Mouse (Mus musculus): ENCODE data around the gene Edem3. TPM values are rescaled to one million over a fixed set of nuclear protein-coding genes. Genes with fewer than 3 reads are reported as not detected.
"Not testable (repeated sequence)": the region's sequence is repeated elsewhere in the genome, so short reads cannot be mapped to it uniquely, and the experiment has no call there.

Edem3 gene
- total RNA-seq, 2 experiments from 2014 or later, result 112 to 115 TPM

DNA sequence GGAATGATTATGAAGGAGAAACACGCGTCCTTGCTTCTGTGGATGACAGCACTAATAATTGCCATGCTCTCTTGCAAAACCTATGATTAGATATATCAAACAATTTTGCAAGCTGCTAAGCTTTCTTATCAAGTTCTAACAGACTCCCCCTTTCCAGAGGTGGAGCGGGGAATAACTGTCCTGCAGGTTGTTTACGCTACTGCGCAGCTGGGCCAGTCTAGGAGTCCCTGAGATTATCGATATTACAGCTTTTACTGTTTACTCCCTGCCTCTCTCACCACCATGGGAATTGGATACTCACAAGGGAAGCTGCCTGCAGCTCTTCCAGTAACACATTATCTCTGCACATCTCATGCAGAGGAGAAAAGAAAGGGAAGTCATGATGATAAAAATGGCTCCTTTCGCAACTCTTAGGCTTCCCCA, 14.0 kb upstream of the Edem3 start:
- DNase-seq (ENCODE audit: low spot score in 2 of 2), result no peak

DNA sequence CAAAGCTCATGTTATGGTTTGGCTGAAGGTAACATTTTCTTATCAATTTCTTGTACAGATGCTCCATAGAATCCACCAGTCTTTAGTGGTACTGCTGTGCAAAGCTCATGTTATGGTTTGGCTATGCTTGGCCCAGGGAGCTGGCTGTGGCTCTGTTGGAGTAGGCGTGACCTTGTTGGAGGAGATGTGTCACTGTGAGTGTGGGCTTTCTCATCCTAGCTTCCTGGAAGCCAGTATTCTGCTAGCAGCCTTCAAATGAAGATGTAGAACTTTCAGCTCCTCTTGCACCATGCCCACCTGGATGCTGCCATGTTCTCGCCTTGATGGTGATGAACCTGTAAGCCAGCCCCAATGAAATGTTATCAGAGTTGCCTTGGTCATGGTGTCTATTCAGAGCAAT, 5.3 kb upstream of the Edem3 start:
- not testable (repeated sequence) for DNase-seq (ENCODE audit: low spot score in 2 of 2)

DNA sequence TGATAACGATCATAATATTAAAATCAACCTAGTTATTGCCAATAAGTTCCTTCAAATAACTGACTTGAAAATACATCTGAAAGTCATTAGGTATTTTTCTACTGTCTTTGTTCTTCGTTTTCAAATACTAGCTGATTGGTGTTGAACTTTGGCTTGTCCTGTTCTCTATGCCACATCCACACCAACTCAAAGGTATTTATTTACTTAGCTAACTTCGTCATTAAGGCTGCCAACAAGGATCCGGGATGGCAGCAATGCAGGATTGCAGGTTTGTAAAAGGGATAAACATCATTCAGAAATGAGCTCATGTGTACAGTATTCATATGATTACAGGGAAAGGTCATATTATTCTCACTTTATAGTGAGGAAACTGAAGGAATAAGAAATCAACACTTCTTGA, 2.2 kb upstream of the Edem3 start:
- no peak for DNase-seq (ENCODE audit: low spot score in 2 of 2)

DNA sequence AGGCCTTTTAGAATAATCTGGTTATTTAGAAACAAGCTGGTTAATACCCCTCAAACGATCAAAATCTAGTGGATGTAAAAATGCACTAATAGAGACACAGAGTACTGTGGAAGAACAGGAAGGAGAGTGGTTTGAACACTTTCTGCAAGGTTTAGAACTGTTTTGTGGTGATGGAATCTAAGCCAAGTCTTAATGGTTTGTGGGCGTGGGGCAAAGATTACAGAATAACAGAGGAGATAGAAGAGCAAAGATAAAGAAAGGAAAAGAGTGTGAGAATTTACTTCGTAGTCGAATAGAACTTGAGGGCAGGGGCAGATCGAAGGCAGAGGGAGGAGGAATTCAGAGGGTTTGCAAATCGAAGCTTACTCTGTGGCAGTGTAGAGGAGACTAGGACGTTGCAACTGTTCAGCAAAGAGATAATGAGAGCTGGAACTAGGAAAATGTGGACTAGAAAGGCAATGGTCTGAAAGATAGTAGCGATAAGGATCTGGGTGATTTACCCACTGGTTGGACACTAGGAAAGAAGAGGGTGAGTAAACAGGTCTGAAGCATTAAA, 1.7 kb upstream of the Edem3 start:
- no peak for DNase-seq (ENCODE audit: low spot score in 2 of 2)

DNA sequence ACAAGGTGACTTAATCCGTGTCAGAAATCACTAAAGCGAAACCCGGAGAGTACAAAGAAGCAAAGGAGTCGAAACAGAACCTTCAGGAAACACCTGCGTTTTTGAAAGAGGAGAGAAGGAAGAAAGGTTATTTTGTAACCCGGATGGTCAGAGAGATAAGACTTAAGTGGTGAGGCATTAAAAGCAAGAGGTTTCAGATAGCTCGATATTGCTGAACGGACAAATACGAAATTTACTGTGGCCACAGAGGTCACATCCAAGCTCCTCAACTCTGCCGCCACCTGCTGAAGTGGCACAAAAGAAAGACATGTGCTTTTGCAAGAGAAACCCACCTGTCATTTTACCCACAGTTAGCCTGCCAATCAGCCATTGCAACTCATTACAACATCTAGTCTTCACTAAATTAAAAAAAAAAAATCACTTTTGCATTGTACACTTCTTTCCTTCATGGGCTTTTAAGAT, 1.1 kb upstream of the Edem3 start:
- no peak for DNase-seq (ENCODE audit: low spot score in 2 of 2)

DNA sequence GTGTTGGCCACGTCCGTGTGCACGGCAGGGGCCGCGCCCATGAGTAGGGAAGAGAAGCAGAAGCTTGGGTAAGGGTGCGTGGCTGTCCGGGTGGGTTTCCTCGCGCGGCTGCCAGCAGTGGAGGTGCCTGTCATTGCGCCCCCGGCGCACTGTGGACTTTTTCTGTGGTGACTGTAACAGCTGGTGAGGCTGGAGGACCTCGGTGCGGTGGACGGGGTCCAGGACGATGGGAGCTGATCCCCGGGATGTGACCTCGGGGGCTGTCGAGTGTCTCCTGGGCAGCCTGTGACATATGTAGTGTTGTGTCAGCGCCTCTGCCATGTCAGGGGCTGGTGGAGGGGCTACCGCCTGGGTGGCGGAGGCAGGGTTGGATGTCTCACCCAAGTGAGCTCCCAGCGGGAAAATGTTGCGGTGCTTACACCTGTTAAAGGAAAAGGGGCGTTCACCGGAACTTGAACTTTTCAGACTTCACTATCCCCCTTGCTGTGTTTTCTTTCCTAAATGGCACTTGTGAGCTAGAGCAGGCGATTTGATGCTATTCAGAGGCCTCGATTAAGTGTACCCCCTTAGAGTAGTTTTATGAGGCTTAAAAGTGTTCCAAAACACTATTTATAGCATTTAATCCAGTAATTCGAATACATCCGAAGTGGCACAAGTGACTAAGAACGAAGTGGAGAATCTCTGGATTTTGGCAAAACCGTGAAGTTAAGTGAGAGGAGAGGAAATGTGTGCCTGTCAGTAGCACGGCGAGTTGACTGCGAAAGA, 671 bp downstream of the Edem3 start:
- peak in 1 of 2 experiments; percentile 44 for DNase-seq (ENCODE audit: low spot score in 2 of 2)

DNA sequence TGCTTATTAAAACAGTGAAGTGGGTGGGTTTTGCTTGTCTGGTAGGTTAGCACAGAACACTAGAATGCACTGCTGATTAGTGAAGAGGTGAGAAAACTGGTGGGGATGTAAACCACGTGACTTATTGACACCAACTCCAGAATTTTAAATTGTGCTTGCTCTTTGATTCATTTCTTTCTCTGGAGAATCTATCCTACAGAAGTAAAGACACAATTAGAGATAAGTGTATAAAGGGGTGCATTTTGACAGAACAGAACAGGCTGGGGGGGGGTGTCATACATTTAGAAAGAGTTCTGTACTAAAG, 1.2 kb downstream of the Edem3 start:
- DNase-seq (ENCODE audit: low spot score in 2 of 2), result no peak

DNA sequence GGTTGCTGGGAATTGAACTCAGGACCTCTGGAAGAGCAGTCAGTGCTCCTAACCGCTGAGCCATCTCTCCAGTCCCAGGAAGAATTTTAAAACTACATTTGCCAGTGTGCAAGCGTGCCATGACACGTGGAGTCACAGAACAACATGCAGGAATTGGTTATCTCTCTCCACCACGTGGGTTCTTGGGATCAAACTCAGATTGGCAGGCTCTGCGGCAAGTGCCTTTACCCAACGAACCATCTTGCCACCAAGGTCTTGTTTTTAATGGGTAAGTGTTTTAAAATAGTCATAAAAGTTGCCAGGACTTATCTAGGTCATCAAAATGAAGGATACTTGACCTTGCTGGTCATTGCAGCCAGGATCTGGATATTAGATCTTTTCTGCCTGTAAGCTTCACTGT, 3.1 kb downstream of the Edem3 start:
- DNase-seq (ENCODE audit: low spot score in 2 of 2), result no peak

DNA sequence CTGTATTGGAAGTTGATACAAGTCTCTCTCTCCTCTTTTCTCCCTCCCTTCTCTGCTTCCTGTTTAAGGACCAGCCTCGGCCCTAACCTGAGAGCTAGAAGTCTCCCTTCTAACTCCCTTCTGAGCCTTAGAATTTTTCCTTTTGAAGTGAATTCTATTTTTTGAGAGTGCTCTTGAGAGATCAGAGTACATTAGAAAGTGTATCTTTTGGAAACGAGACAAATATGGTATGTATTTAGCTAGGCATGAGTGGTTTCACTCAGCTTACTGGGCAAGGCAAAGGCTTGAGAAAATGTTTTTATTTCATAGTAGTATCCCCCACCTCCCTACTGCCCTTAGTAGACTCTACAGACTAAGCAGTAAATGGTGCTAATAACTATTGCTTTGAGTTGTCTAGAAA, 3.8 kb downstream of the Edem3 start:
- no peak for DNase-seq (ENCODE audit: low spot score in 2 of 2)

DNA sequence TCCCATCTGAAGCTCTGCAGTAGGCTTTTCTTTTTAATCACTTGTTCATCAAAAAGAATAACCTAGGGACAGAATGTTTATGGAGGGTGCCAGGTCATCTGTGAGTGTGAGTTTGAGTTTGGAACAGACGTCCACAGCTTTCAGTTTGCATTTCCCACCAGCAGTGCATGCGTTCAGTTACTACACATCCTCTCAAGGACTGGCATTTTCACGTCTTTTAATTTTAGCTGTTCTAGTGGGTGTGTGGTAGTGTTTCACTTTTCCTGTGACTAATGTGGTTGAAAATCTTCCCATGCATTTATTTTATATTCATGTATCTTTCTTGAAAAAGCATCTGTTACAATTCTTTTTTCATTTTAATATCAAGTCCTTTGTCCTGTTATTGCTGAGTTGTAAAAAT, 9.1 kb downstream of the Edem3 start:
- no peak for DNase-seq (ENCODE audit: low spot score in 2 of 2)

DNA sequence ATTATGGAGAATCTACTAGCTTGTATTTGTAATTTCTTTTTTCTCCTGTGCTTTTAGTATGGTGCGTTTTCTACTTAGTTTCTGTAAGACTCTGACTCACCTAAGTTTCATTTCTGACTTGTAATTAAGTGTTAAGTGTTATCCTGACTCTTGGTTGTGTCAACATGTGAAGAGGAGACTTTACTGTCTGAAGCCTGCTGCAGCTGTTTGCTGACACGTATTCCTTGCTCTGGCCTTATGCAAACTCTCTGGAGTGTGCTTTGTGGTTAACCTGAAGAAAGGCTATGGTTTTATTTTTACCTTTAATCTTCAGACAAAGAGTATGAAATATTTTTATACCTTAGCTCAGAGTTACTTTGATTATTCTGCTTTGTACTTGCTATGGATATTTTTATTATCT, 11.0 kb downstream of the Edem3 start:
- DNase-seq (ENCODE audit: low spot score in 2 of 2), result no peak

DNA sequence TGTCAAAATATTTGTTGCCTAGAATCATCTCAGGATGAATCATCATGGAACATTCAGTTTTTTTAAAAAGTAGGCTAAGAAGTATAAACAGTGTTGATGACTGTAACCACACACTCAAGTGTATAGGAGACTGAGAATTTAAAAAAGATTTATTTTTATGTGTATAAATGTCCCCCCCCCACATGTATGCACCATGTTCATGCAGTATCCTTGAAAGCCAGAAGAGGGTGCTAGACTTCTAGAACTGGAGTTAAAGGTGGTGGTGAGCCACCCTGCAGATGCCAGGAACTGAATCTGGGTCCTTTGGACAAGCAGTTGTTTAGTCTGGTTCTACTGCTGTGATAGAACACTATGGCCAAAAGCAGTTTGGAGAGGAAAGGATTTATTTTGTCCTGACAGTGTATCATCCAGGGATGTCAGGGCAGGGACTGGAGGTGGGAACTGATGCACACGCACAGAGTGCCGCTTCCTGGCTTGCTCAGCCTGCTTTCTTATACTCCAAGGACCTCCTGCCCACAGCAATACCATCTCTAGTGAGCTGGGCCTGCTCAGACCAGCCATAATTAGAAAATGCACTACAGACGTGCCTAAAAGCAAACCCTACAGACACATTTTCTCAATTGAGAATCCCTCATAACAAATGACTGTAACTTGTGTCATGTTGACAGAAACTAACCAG, 11.9 kb downstream of the Edem3 start:
- no peak for DNase-seq (ENCODE audit: low spot score in 2 of 2)

DNA sequence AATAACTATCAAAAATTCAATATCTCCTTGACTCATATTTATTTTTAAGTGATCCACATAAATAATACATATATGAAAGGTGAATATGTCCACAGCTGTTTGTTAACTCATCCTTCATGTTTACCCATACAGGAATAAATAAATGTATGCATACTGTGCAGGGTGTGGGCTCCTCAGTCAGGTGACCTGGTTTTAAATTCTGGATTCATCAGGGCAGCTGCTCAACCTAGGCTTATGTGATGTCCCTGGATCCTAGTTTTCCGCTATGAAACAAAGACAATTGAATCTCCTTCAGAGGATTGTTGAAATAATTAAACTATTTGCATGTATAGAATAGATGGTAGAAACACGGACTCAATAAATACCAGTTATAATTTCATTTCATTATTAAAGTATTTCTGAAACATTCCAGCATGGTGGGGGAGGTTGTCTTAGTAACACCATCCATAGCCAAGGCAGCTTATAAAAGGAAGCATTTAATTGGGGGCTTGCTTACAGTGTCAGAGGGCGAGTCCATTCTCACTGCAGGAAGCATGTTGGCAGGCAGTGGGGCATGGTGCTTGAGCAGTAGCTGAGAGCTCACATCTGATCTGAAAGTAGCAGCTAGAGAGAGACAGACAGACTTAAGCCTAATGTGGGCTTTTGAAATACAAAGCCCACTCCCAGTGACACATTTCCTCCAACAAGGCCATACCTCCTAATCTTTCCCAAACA, 14.2 kb downstream of the Edem3 start:
- DNase-seq (ENCODE audit: low spot score in 2 of 2), result no peak

DNA sequence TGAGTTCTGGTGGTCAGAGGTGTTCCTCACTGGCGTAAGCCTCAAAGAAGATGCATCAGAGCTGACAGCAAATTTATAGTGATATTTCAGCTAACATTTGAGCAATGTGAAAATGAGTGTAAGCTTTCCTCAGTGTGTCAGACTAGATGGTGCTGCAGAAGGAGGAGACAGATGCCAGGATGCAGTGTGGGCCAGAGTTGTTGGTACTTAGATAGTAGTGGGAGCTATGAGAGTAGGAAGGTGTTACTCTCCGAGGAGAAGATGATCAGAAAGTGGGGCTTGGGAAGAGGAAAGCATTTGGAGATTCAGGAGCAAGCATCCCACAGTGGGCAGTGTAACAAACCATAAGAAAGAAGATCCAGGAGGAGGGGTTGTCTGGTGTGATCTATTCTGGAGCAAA, 22.4 kb downstream of the Edem3 start:
- DNase-seq (ENCODE audit: low spot score in 2 of 2), result no peak

DNA sequence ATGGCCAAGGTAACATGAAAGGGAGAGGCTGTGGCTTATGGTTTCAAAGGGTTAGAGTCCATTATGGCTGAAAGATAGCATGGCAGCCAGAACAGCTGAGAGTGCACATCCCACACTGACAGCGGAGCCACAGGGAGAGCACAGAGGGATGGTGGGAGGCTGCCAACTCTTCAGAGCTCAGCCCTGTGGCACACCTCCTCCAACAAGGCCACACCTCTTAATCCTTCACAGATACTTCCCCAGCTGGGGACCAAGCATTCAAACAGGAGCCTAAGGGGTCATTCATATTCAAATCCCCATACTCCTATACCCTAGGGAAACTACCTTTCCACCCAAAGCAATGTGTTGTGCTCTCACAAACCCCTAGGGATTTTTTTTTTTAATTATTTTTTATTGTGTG, 23.4 kb downstream of the Edem3 start:
- no peak for DNase-seq (ENCODE audit: low spot score in 2 of 2)

DNA sequence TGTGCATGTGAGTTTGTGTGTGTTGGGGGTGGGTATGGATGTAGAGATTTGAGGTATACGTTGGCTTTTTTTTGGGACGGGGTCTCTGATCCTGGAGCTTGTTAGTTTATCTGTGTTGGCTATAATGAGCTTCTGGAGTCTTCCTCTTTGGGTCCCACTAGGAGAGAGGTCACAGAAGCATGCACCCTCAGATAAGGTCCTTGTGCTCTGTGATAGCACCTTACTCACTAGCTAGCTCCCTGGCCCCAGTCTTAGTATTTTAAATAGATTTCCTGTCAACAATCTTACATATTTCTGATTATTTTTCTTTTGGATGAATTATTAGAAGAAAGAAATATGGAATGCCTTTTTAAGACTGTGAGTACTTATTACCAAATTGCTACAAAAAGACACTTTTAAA, 24.1 kb downstream of the Edem3 start:
- no peak for DNase-seq (ENCODE audit: low spot score in 2 of 2)

DNA sequence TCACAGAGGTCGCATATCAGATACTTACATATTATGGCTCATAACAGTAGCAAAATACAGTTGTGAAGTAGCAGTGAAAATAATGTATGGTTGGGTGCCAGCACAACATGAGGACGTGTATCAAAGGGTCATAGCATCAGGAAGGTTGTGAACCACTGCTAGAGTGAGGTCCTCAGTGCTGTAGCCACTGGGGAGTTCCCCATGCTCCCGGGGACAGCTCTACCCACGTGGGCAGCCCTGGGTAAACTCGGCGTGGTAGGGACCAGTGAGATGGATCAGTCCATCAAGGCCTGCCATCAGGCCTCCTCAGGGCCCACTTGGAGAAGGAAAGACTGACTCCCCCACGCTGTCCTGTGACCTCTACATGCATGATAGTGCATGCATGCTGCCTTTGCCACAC, 26.3 kb downstream of the Edem3 start:
- no peak for DNase-seq (ENCODE audit: low spot score in 2 of 2)

DNA sequence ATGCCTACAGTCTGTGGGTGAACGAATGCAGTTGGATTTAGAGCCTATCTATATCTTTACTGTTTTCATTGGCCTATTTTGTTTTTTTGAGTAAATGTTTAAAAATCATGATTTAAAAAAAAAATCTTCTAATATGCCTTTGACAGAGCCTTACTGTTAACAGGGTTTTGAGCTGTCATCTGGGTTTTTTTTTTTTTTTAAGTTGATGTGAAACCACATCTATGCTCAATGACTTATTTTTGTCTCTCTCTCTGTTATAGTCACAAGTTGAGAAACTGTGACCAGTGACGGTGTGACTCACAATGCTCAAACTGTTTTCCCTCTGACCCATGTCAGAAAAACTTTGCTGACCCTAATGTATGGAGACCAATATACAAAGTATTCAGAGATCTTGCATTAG, 28.2 kb downstream of the Edem3 start:
- no peak for DNase-seq (ENCODE audit: low spot score in 2 of 2)

DNA sequence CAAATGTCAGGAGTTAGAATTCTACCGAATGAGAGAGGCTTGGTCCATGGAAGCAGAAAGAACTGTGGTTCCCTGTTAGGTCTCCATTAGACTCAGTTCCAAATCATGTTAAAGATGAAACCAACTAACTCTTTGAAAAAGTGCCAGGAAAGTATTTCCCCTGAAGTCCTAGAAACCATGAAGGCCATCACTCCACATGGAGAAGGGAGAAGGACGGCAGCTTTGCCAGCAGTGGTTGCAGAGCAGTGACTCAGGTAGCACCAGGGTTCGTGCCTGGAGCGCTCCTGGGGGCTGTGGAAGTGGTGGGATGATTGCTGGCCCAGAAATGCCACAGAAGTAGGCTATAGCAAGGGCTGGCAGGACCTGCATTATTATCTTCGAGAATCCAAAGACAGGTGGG, 31.2 kb downstream of the Edem3 start:
- no peak for DNase-seq (ENCODE audit: low spot score in 2 of 2)

DNA sequence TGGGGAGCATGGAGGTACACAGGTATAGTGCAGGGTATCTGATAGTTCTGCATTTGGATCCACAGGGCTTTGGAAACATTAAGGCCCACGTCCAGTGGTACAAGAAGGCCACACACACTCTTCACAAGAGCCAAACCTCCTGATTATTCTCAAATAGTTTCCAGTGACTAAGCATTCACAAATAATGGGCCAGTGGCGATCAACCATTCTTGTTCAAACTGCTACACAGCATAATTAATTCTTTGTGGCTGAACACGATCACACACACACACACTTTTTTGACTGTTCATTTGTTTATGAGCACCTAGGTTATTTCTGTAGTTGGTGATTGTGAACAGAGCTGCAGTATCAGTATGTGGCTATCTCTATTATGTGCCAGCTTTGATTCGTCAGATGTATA, 34.0 kb downstream of the Edem3 start:
- no peak for DNase-seq (ENCODE audit: low spot score in 2 of 2)

DNA sequence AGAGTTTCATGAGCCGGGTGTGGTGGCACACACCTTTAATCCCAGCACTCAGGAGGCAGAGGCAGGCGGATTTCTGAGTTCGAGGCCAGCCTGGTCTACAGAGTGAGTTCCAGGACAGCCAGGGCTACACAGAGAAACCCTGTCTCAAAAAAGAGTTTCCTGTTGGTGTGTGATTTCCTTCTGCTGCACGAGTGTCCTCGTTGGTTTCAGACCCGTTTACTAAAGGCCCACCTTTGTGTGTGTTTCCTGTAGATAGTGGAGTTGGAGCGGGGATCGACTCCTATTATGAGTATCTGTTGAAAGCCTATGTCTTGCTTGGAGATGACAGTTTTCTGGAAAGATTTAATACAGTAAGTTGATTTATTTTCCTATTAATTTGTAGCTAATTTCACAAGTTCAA, 36.9 kb downstream of the Edem3 start:
- not testable (repeated sequence) for DNase-seq (ENCODE audit: low spot score in 2 of 2)

DNA sequence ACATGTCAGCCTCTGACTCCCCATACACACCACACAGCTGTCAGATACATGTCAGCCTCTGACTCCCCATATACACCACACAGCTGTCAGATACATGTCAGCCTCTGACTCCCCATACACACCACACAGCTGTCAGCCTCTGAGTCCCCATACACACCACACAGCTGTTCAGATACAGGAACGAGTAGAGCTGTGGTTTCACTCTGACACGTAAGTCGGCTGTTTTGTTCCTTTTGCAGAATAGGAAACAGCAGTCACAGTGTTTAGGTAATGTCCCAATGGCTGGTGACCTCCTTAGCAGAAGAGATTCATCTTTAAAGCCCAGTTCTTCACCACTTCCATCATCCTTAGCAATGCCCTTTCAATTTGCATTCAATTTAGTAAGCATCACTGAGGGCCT, 47.6 kb downstream of the Edem3 start:
- not testable (repeated sequence) for DNase-seq (ENCODE audit: low spot score in 2 of 2)
